Mouse (Mus musculus) liver, embryonic 11.5 days (tissue): ENCODE measurements around the gene Fan1. TPM values are rescaled to one million over a fixed set of nuclear protein-coding genes. Genes with fewer than 3 reads are reported as not detected.

Source experiments
- ATAC-seq: fragments of 200-750 bp; cut with Nextera tagmentation; replicated peaks from 2 replicates; pipeline ENCODE4 v1.8.0; 2017; ENCODE audit warnings: moderate number of reproducible peaks, mild to moderate bottlenecking, moderate TSS enrichment, moderate library complexity; ENCODE audit not compliant: low FRiP score
- DNase-seq: peaks from one replicate; pipeline ENCODE4 v3.0.0-alpha.2; 2017; ENCODE audit warnings: low spot score
- H3K27ac ChIP-seq: fragments of 300-500 bp; sonication (generic); 2 replicates; pipeline ENCODE4 v1.5.1; 2014; ENCODE audit warnings: mild to moderate bottlenecking, low read depth, low read length, control low read depth
- H3K27me3 ChIP-seq: fragments of 300-500 bp; sonication (generic); replicated peaks from 2 replicates; pipeline ENCODE4 v1.6.1; 2014; ENCODE audit warnings: low read length, mixed read lengths; ENCODE audit not compliant: control insufficient read depth, insufficient read depth
- H3K36me3 ChIP-seq: fragments of 300-500 bp; sonication (generic); 2 replicates; pipeline ENCODE4 v1.6.1; 2014; ENCODE audit warnings: mild to moderate bottlenecking, low read length, moderate library complexity, mixed read lengths; ENCODE audit not compliant: control insufficient read depth, insufficient read depth
- H3K4me1 ChIP-seq: fragments of 300-500 bp; sonication (generic); replicated peaks from 2 replicates; pipeline ENCODE4 v1.6.1; 2014; ENCODE audit warnings: low read length, mixed read lengths; ENCODE audit not compliant: control insufficient read depth, insufficient read depth
- H3K4me2 ChIP-seq: fragments of 300-500 bp; sonication (generic); 2 replicates; pipeline ENCODE4 v1.6.1; 2014; ENCODE audit warnings: mild to moderate bottlenecking, control low read depth, moderate library complexity
- H3K4me3 ChIP-seq: fragments of 300-500 bp; sonication (generic); 2 replicates; pipeline ENCODE4 v1.5.1; 2014; ENCODE audit warnings: low read depth, low read length, control low read depth
- H3K9ac ChIP-seq: fragments of 300-500 bp; sonication (generic); 2 replicates; pipeline ENCODE4 v1.6.1; 2014; ENCODE audit warnings: low read depth, low read length, control low read depth
- H3K9me3 ChIP-seq: fragments of 300-500 bp; sonication (generic); 2 replicates; pipeline ENCODE4 v1.6.1; 2016; ENCODE audit warnings: low read length, inconsistent platforms, mixed read lengths; ENCODE audit not compliant: control insufficient read depth
- WGBS: fragments of 180-500 bp; shearing (Covaris S2); extraction: QIAGEN DNeasy Blood & Tissue Kit; methylation state at CpG from one replicate; pipeline ENCODE4 v1.1.7; 2014; 5-methylcytosine and 5-hydroxymethylcytosine counted together
- polyA plus RNA-seq: library from polyadenylated mRNA; unstranded; fragments of >200 nt; fragmentation: Nextera tagmentation; extraction: Ambion mirVana; gene quantifications from 2 replicates; pipeline ENCODE4 v1.2.1, GENCODE M21; 2014

Fan1 gene
- polyA plus RNA-seq, 1 experiment from 2014 or later: 4.1 TPM

DNA sequence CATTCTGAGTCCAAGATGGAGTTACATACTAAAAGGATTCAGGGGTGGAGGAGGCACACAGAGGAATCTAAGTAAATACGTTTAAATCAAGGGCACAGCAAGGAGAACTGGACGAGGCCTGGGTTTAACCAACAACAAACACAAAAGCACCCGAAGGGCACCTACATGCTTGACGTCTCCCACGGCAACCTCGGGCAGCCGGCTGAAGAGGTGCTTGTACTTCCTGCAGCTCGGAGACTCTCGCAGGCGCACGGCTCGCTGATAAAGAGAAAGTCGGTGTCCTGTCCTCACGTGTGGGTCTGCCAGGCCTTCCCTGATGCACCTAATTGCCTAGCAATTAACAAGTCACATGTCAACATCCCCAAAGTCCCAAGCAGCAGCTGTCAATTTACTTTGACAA is 19.7 kb downstream of the Fan1 start:
- Histone ChIP-seq H3K36me3 (peaks cover 6% of the 10 kb centered on the region; the same call in 1 of the 2 replicates), H3K4me1 (no peaks in the 10 kb centered on the region), H3K27ac (no peak overlapping the region), H3K4me3 (no peak overlapping the region), H3K9ac (no peak overlapping the region), H3K27me3 (no peaks in the 10 kb centered on the region), H3K4me2 (no peak overlapping the region), H3K9me3 (no peaks in the 10 kb centered on the region)
- ATAC-seq: no peak
- 89% methylated on average over 14 of the region's 14 CpGs for WGBS
- no peak for DNase-seq

DNA sequence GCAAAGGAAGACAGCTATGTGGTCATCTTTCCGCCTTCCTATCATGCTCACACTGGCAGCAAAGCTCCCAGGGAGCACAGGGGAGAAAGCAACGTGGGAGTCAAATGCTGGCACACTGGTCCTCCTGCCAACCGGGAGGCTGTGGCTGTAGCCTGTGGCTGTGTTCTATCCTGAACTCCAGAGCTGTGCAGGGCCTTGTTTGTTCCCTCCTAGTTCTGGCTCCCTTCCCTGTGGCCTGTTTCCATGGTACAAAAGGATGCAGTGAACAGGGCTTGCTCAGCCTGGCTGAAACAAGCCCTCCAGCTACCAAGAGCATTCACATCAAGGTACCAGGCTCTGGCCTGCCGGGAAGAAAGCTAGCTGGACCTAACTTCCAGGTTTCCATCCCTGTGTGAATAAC is 22.8 kb downstream of the Fan1 start:
- Histone ChIP-seq H3K9me3 (no peaks in the 10 kb centered on the region), H3K36me3 (peaks cover 9% of the 10 kb centered on the region; the same call in 1 of the 2 replicates), H3K27me3 (no peaks in the 10 kb centered on the region), H3K27ac (no peak overlapping the region), H3K9ac (no peak overlapping the region), H3K4me1 (no peaks in the 10 kb centered on the region), H3K4me2 (no peak overlapping the region), H3K4me3 (no peak overlapping the region)
- WGBS: 83% methylated on average over 4 of the region's 4 CpGs
- ATAC-seq (no peak), DNase-seq (no peak)

DNA sequence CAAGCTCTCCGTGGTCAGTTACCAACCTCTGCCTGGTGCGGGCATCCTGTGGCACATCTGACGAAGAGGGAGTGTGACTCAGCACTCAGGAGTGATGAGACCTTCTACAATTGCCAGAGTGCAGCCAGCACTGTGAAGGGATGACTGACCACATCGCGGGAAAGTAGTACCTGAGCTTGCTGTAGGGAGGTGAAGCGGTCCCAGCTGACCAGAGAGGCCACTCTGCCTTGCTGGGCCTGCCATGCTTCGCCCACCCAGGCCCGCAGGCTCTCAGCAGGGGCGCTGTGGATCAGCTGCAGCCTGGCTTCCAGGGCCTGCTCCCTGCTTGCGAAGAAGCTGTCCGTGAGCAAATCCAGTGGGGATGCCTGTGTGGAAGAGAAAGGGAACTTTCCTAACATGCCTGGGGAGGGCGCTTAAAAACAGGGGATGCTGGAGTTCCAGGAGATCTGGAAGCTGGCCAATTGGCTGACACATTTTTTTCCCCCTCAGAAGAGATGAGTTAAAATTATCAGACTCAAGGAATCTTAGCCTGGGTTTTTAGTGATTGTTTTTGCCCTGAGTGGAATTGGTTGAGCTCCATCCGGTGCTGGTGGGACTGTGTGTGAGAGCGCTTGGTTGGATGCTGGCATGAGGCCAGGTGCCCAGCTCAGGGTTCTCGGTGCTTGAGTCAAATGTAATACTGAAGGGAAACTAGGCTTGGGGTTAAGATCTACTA is 24.6 kb downstream of the Fan1 start:
- peaks cover 11% of the 10 kb centered on the region; the same call in 1 of the 2 replicates for H3K36me3 ChIP-seq

DNA sequence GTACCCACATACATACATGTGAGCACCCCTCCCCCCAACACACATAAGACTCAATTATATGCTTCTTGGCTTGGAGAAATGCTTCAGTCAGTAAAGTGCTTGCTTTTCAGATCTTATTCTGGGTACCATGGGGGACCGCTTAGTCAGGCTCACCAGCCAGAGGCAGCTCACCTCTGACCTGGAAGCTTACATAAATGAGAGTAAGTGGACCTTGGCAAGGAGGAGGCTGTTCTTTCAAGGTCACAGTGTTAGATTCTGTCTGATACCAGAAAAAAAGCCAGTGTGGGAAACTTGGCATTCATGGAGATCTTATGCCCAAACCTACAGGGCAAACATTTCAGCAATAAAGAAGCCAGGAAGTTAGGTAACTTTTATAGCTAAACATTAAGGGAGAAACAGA is 26.1 kb downstream of the Fan1 start:
- Histone ChIP-seq H3K4me2 (no peak overlapping the region), H3K4me1 (no peaks in the 10 kb centered on the region), H3K36me3 (peaks cover 11% of the 10 kb centered on the region; the same call in 1 of the 2 replicates), H3K9ac (no peak overlapping the region), H3K27me3 (no peaks in the 10 kb centered on the region), H3K4me3 (no peak overlapping the region), H3K9me3 (no peaks in the 10 kb centered on the region), H3K27ac (no peak overlapping the region)
- no peak for DNase-seq
- 93% methylated on average over 1 of the region's 1 CpGs for WGBS
- no peak for ATAC-seq

More for the DNA sequence above, 24.6 kb downstream of the Fan1 start:
- no peak for ATAC-seq
- no peak overlapping the region for H3K9ac ChIP-seq
- no peak overlapping the region for H3K27ac ChIP-seq
- H3K9me3 ChIP-seq: no peaks in the 10 kb centered on the region
- no peak overlapping the region for H3K4me3 ChIP-seq
- no peaks in the 10 kb centered on the region for H3K27me3 ChIP-seq
- H3K4me2 ChIP-seq: no peak overlapping the region
- DNase-seq: no peak
- no peaks in the 10 kb centered on the region for H3K4me1 ChIP-seq
- WGBS: 91% methylated on average over 15 of the region's 15 CpGs

DNA sequence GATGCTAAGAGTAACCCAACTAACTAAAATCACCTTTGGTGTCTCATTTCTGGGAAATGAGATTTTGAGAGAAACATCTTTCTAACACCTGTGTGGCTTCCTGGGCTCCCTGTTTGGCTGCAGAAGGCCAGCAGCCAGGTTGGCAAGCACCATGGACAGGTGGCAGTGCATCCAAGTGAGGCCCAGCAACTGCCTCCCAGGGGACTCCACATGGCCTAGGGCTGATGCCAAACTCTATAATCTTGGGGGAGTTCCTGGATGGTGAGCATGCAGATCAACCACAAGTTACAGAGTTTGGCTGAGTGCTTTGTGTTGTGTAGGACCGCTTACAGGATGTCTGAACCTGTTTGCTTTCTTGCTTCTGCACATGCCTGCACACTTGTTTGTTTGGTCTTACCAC is 41.2 kb downstream of the Fan1 start:
- no peaks in the 10 kb centered on the region for H3K27me3 ChIP-seq
- ATAC-seq (no peak), DNase-seq (no peak)
- no peaks in the 10 kb centered on the region for H3K4me1 ChIP-seq
- 88% methylated on average over 1 of the region's 1 CpGs for WGBS
- no peak overlapping the region for H3K4me2 ChIP-seq
- peaks cover 6% of the 10 kb centered on the region; the same call in 1 of the 2 replicates for H3K36me3 ChIP-seq
- H3K27ac ChIP-seq: no peak overlapping the region
- no peaks in the 10 kb centered on the region for H3K9me3 ChIP-seq
- no peak overlapping the region for H3K4me3 ChIP-seq
- H3K9ac ChIP-seq: no peak overlapping the region

DNA sequence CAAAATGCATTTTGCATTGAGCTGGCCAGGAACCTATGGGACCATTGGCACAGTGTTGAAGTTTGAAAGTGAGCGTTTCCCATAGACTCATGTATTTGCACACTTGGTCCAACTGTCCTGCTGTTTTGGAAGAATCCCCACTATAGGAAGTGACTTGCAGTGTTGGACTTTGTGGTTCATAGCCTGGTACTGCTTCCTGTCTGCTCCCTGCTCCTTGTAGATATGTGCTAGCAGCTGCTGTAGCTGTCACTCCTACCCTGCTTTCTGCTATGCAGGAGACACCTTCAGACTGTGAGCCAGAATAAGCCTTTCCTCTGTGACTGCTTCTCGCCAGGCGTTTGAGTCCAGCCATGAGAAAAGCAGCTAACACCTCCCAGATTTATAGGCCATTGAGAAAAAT is 42.6 kb downstream of the Fan1 start:
- H3K27me3 ChIP-seq: no peaks in the 10 kb centered on the region
- no peak for DNase-seq
- no peaks in the 10 kb centered on the region for H3K9me3 ChIP-seq
- no peak overlapping the region for H3K4me2 ChIP-seq
- no peak for ATAC-seq
- H3K36me3 ChIP-seq: peaks cover 3% of the 10 kb centered on the region; the same call in 1 of the 2 replicates
- no peaks in the 10 kb centered on the region for H3K4me1 ChIP-seq
- no peak overlapping the region for H3K9ac ChIP-seq
- H3K4me3 ChIP-seq: no peak overlapping the region
- WGBS: 77% methylated on average over 3 of the region's 3 CpGs
- H3K27ac ChIP-seq: no peak overlapping the region

DNA sequence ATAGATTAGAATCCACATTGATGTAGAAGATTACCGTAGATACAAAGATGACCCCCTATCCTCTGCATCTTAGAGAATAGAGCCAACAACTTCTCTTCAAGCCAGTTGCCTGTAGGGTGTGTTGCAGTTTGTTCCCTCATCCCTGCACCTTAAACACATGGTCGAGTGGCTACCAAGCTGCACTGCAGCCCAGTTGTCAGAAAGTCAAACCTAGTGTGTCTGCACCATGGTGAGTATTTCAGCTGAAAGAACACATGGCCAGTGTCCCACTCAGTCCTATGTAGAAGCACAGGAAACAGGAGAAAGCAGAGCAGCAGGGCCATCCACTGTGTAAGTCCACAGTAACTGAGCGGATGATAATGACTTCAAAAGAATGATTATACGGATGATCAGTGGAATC is 46.4 kb downstream of the Fan1 start:
- ATAC-seq (no peak), DNase-seq (no peak)
- Histone ChIP-seq H3K4me1 (no peaks in the 10 kb centered on the region), H3K36me3 (no peaks in the 10 kb centered on the region; the same call in 1 of the 2 replicates), H3K9ac (no peak overlapping the region), H3K4me2 (no peak overlapping the region), H3K4me3 (no peak overlapping the region), H3K9me3 (no peaks in the 10 kb centered on the region), H3K27me3 (no peaks in the 10 kb centered on the region), H3K27ac (no peak overlapping the region)
- WGBS: 88% methylated on average over 4 of the region's 4 CpGs

DNA sequence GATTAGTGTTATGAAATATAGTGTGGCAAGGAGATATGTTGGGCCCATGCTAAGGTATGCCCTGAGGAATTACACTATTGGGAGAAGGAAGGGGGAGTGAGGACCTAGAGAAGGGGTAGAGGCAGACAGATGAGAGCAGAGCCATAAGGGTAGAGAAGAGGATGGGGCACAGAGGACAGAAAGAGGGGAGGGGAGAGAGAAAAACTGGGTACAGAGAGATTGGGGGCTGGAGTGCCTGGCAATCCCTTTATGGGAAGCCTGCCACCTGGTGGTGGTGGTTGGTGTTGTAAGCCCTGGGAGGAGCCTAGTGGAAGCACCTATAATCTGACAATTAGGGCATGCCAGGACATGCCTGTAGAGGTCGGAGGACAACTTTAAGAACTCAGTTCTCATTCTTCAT is 47.0 kb downstream of the Fan1 start:
- no peaks in the 10 kb centered on the region; the same call in 1 of the 2 replicates for H3K36me3 ChIP-seq
- H3K9ac ChIP-seq: no peak overlapping the region
- DNase-seq: peak; percentile 72
- no peaks in the 10 kb centered on the region for H3K9me3 ChIP-seq
- no peak overlapping the region for H3K27ac ChIP-seq
- no peak overlapping the region for H3K4me3 ChIP-seq
- H3K4me1 ChIP-seq: no peaks in the 10 kb centered on the region
- 22% methylated on average over 1 of the region's 1 CpGs for WGBS
- ATAC-seq: peak; percentile 81
- H3K4me2 ChIP-seq: no peak overlapping the region
- no peaks in the 10 kb centered on the region for H3K27me3 ChIP-seq

DNA sequence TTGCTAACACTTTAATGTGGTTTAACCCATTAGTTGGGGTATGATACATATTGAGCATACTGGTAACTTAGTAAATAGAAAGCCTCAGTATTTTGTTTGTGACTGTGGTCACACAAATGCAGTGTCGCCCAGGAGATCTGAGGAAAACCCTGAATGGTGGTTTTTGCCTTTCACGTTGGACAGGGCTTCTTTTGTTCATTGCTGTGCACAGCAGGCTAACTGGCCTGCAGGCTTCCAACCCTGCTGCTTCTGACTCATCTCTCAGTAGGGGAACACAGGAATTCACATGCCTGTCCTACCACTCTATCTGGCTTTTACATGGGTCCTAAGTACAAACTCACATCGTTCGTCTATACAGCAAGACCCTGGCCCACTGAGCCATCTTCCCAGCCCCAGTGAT is 52.2 kb downstream of the Fan1 start:
- no peaks in the 10 kb centered on the region for H3K27me3 ChIP-seq
- H3K9me3 ChIP-seq: no peaks in the 10 kb centered on the region
- no peak for ATAC-seq
- 86% methylated on average over 4 of the region's 4 CpGs for WGBS
- no peak for DNase-seq
- H3K4me2 ChIP-seq: no peak overlapping the region
- H3K27ac ChIP-seq: no peak overlapping the region
- peaks cover 2% of the 10 kb centered on the region; the same call in 1 of the 2 replicates for H3K36me3 ChIP-seq
- H3K4me1 ChIP-seq: no peaks in the 10 kb centered on the region
- no peak overlapping the region for H3K9ac ChIP-seq
- no peak overlapping the region for H3K4me3 ChIP-seq
